Comparison of ENCODE assay signal across 8 mouse cellular contexts in genomic region chr14:102979831-102980230, GRCm38 (mm10). TPM values are rescaled to one million over a fixed set of nuclear protein-coding genes. Genes with fewer than 3 reads are reported as not detected.
DNase-seq lines count a peak whose midpoint lies in the region; ATAC-seq and TF ChIP-seq lines count a peak whose summit lies in the region.

No protein-coding gene starts in this region.

- intact Hi-C loops in heart, postnatal 25 days (cut with DNase I): loop anchor here (5.0 to 10.0 kb wide), 5 partner anchors 55 to 468 kb away; no protein-coding TSS in a partner anchor

- H3K4me2 ChIP-seq in hindbrain, embryonic 16.5 days (ENCODE audit: low read length): peak overlapping the region; percentile 61

- no peak for TF ChIP-seq CTCF in brain, embryonic 14.5 days (IDR thresholded peaks at IDR 0.05; ENCODE audit: borderline replicate concordance, extremely low read depth, insufficient read depth, insufficient read length)

- no peaks in the 10 kb centered on the region for H3K36me3 ChIP-seq in heart, embryonic 10.5 days
- no peaks in the 10 kb centered on the region for H3K36me3 ChIP-seq in hindbrain, embryonic 16.5 days (ENCODE audit: control insufficient read depth, insufficient read depth, low read length)
- H3K36me3 ChIP-seq in midbrain, embryonic 10.5 days: no peaks in the 10 kb centered on the region

- H3K9ac ChIP-seq in hindbrain, embryonic 16.5 days (ENCODE audit: low read depth, low read length): peak overlapping the region; percentile 33

- no peaks in the 10 kb centered on the region for H3K9me3 ChIP-seq in heart, embryonic 10.5 days
- H3K9me3 ChIP-seq in hindbrain, embryonic 16.5 days (ENCODE audit: control insufficient read depth, low read length): no peaks in the 10 kb centered on the region
- no peaks in the 10 kb centered on the region for H3K9me3 ChIP-seq in midbrain, embryonic 10.5 days (replicated peaks)

- no peak for ATAC-seq in hindbrain, embryonic 16.5 days

- peak overlapping the region; percentile 22; the same call in 1 of the 2 replicates for H3K4me3 ChIP-seq in heart, embryonic 10.5 days
- peak overlapping the region; percentile 41 for H3K4me3 ChIP-seq in hindbrain, embryonic 16.5 days (ENCODE audit: low read length)
- peak overlapping the region; percentile 18; the same call in 1 of the 2 replicates for H3K4me3 ChIP-seq in midbrain, embryonic 10.5 days

- H3K27me3 ChIP-seq in heart, embryonic 10.5 days (ENCODE audit: insufficient read depth, poor library complexity, severe bottlenecking): no peaks in the 10 kb centered on the region
- H3K27me3 ChIP-seq in hindbrain, embryonic 16.5 days (replicated peaks; ENCODE audit: control insufficient read depth, insufficient read depth, low read length): no peaks in the 10 kb centered on the region
- peaks cover 32% of the 10 kb centered on the region for H3K27me3 ChIP-seq in midbrain, embryonic 10.5 days (ENCODE audit: low read depth, poor library complexity, severe bottlenecking)

- H3K27ac ChIP-seq in heart, embryonic 10.5 days: no peak overlapping the region
- no peak overlapping the region for H3K27ac ChIP-seq in hindbrain, embryonic 16.5 days (ENCODE audit: low read depth, low read length)
- no peak overlapping the region for H3K27ac ChIP-seq in midbrain, embryonic 10.5 days (replicated peaks)

- H3K4me1 ChIP-seq in heart, embryonic 10.5 days: peaks cover 12% of the 10 kb centered on the region
- H3K4me1 ChIP-seq in hindbrain, embryonic 16.5 days (ENCODE audit: control insufficient read depth, insufficient read depth, low read depth, low read length): peaks cover 9% of the 10 kb centered on the region
- H3K4me1 ChIP-seq in midbrain, embryonic 10.5 days: peaks cover 30% of the 10 kb centered on the region

- 29% methylated on average over 10 of the region's 10 CpGs for WGBS in heart, embryonic 10.5 days
- WGBS in hindbrain, embryonic 16.5 days: 11% methylated on average over 10 of the region's 10 CpGs
- WGBS in midbrain, embryonic 10.5 days: 51% methylated on average over 10 of the region's 10 CpGs

- TF ChIP-seq POLR2A in brain, embryonic 14.5 days (IDR thresholded peaks at IDR 0.05; ENCODE audit: borderline replicate concordance, extremely low read depth, insufficient read depth, insufficient read length, poor library complexity, severe bottlenecking): no peak

- DNase-seq in heart, embryonic 10.5 days (ENCODE audit: low spot score): no peak
- DNase-seq in heart, postnatal 25 days (ENCODE audit: low spot score): no peak
- peak; percentile 45 for DNase-seq in brain, embryonic 14.5 days (ENCODE audit: low read depth)
- no peak for DNase-seq in midbrain, embryonic 10.5 days (ENCODE audit: low spot score)
- DNase-seq in ovary, postnatal 10 days (ENCODE audit: low spot score): no peak
- no peak for DNase-seq in urinary bladder, postnatal 10 days (ENCODE audit: low spot score)
- no peak for DNase-seq in urinary bladder, postnatal 14 days (ENCODE audit: low spot score)

RNA-seq across cellular contexts. Expression of gene Kctd12, which starts 2.6 kb away (rescaled TPM):
- 2.5 and 3.4 TPM in 2 replicates for polyA plus RNA-seq in heart, embryonic 10.5 days (2016; fragmentation: Nextera tagmentation; extraction: Ambion mirVana)
- 10 to 100 TPM; 20.3 to 23.7 TPM for total RNA-seq in heart, postnatal 25 days (2021)
- polyA plus RNA-seq in brain, embryonic 14.5 days (2012; rRNA removed): 23.1 and 39.3 TPM in 2 replicates
- 13.0 and 14.6 TPM in 2 replicates for polyA plus RNA-seq in hindbrain, embryonic 16.5 days (2015; fragmentation: Nextera tagmentation; extraction: Ambion mirVana)
- 5.6 and 6.0 TPM in 2 replicates for polyA plus RNA-seq in midbrain, embryonic 10.5 days (2016; fragmentation: Nextera tagmentation; extraction: Ambion mirVana)
